23 mouse cellular contexts compared by ENCODE assay signal in genomic region chr9:51931054-51931690, GRCm38 (mm10). TPM values are rescaled to one million over a fixed set of nuclear protein-coding genes. Genes with fewer than 3 reads are reported as not detected.
DNase-seq lines count a peak whose midpoint lies in the region; ATAC-seq and TF ChIP-seq lines count a peak whose summit lies in the region.
"Had no signal": no experiment of that assay in that cellular context is flagged by ENCODE, and none has a peak within 500 bp of the region (broad histone marks: within the 10 kb centered on the region; RNA-seq: fewer than 3 reads in every experiment).

No protein-coding gene starts in this region.

- peak; percentile 70 to 89 for DNase-seq in adrenal gland, adult (ENCODE audit: inconsistent age in 2 of 2, low spot score in 1 of 2)
- DNase-seq in adrenal gland, postnatal 4 days (ENCODE audit: low spot score in 2 of 2) = no peak
- DNase-seq in lung, adult 2 months = no peak
- DNase-seq in CD4-positive helper T cell, adult 2 months (ENCODE audit: low read depth, low spot score) = peak; percentile 22
- peak; percentile 15 for DNase-seq in adrenal gland, postnatal 25 days
- DNase-seq in heart, postnatal 10 days = no peak
- DNase-seq: cerebellum, postnatal 10 days; forebrain, postnatal 0 days; heart, adult 18-20 months; heart, postnatal 36 days; kidney, adult 9 months; kidney, postnatal 36 days; left cerebral cortex, postnatal 4 days; liver; right cerebral cortex, postnatal 4 days had no signal

- peaks cover 21% of the 10 kb centered on the region; the same call in 1 of the 2 replicates for H3K4me1 ChIP-seq in lung, embryonic 16.5 days (replicated peaks; ENCODE audit: control insufficient read depth, insufficient read depth, low read length)
- H3K4me1 ChIP-seq in lung, adult 2 months (ENCODE audit: control insufficient read depth, insufficient read depth, low read length) = no peaks in the 10 kb centered on the region

- TF ChIP-seq POLR2A in lung, adult 2 months (IDR thresholded peaks at IDR 0.05; ENCODE audit: borderline replicate concordance, extremely low read depth, low read depth, low read length) = no peak

- H3K4me3 ChIP-seq in lung, embryonic 16.5 days (ENCODE audit: low read length) = no peak overlapping the region
- no peak overlapping the region for H3K4me3 ChIP-seq in lung, adult 2 months (replicated peaks; ENCODE audit: extremely low read depth, low read depth, low read length)
- H3K4me3 ChIP-seq: forebrain, embryonic 10.5 days; heart, embryonic 13.5 days; intestine, embryonic 15.5 days; neural tube, embryonic 15.5 days had no signal

- H3K27ac ChIP-seq in lung, embryonic 16.5 days (ENCODE audit: low read length) = peak overlapping the region; percentile 91
- H3K27ac ChIP-seq: forebrain, embryonic 10.5 days; heart, embryonic 13.5 days; hindbrain, embryonic 14.5 days; intestine, embryonic 15.5 days; neural tube, embryonic 15.5 days had no signal

- no peak overlapping the region for H3K9ac ChIP-seq in lung, embryonic 16.5 days (ENCODE audit: low read length)
- H3K9ac ChIP-seq: forebrain, postnatal 0 days; heart, embryonic 13.5 days; hindbrain, embryonic 14.5 days; intestine, embryonic 15.5 days; neural tube, embryonic 15.5 days had no signal

- WGBS in lung, embryonic 16.5 days = 56% methylated on average over 7 of the region's 7 CpGs
- WGBS in lung, adult 2 months = 76% methylated on average over 7 of the region's 7 CpGs

- H3K9me3 ChIP-seq in lung, embryonic 16.5 days (ENCODE audit: control insufficient read depth, low read length) = no peaks in the 10 kb centered on the region
- H3K9me3 ChIP-seq: forebrain, embryonic 10.5 days; heart, embryonic 13.5 days; intestine, embryonic 15.5 days; neural tube, embryonic 15.5 days had no signal

- intact Hi-C loops in heart, postnatal 10 days (cut with DNase I) = no loop called here

- H3K27me3 ChIP-seq in lung, embryonic 16.5 days (ENCODE audit: control insufficient read depth, insufficient read depth, low read depth, low read length) = no peaks in the 10 kb centered on the region
- H3K27me3 ChIP-seq: heart, embryonic 13.5 days; intestine, embryonic 15.5 days; neural tube, embryonic 15.5 days; Patski had no signal

- H3K4me2 ChIP-seq in lung, embryonic 16.5 days (ENCODE audit: low read depth, low read length) = no peak overlapping the region
- H3K4me2 ChIP-seq: heart, embryonic 13.5 days; hindbrain, embryonic 14.5 days; intestine, embryonic 15.5 days; neural tube, embryonic 15.5 days had no signal

- H3K36me3 ChIP-seq in lung, embryonic 16.5 days (ENCODE audit: control insufficient read depth, insufficient read depth, low read length) = no peaks in the 10 kb centered on the region
- H3K36me3 ChIP-seq: forebrain, embryonic 10.5 days; heart, embryonic 13.5 days; intestine, embryonic 15.5 days; neural tube, embryonic 15.5 days had no signal

- no peak for TF ChIP-seq CTCF in lung, adult 2 months (IDR thresholded peaks at IDR 0.05; ENCODE audit: insufficient read depth, low read length)

- peak; percentile 36 for ATAC-seq in lung, embryonic 16.5 days (ENCODE audit: low read depth)
- ATAC-seq: forebrain, postnatal 0 days; intestine, embryonic 15.5 days; midbrain, embryonic 16.5 days; Patski had no signal

RNA-seq across cellular contexts. Expression of gene Fdx1, which starts 32.2 kb away (rescaled TPM):
- total RNA-seq in adrenal gland, postnatal 4 days (2021) = 100 to 1,000 TPM; 853 to 953 TPM
- 115 and 117 TPM in 2 replicates for polyA plus RNA-seq in lung, embryonic 16.5 days (2015; fragmentation: Nextera tagmentation; extraction: Ambion mirVana)
- 106 and 178 TPM in 2 replicates for polyA plus RNA-seq in lung, adult 2 months (2012; rRNA removed)
- total RNA-seq in adrenal gland, postnatal 25 days (2021) = 1,622 and 2,124 TPM in 2 replicates
- 10 to 100 TPM; 90.3 to 90.7 TPM for total RNA-seq in heart, postnatal 10 days (2021)

Comparison
In these comparisons a context has a peak if more than half of its experiments do, and no peak if none do; other contexts are left out.
1. DNase-seq: peak in adrenal gland, adult (2 of 2), CD4-positive helper T cell, adult 2 months (single experiment) and adrenal gland, postnatal 25 days (single experiment); none in adrenal gland, postnatal 4 days (0 of 2), lung, adult 2 months (single experiment) and heart, postnatal 10 days (0 of 2).
2. RNA of gene Fdx1, which starts 32.2 kb away (total RNA-seq): 1,622 to 2,124 TPM in adrenal gland, postnatal 25 days and 853 to 953 TPM in adrenal gland, postnatal 4 days; 90.3 to 90.7 TPM in heart, postnatal 10 days; every median in the first group is over 4 times any median in the second.